Mouse (Mus musculus): ENCODE measurements around the gene Arl6ip4.

DNA sequence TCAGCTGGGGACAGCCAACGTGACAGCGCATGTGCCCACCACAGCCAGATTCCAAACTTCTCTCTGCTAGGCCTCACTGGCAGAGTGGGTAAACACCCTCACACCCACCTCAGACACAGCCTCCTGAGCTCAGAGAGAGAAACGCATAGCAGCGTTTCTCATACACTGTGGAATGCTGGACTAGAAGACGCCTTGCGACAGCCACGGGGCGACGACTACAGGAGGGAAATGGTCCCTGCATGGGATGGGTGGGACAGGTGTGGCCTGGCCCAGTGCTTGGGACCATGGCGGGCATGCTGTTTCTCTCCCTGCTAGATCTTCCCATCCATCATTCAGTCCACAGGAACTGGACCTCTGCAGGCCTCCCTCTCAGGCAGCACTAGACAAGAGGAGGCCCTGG lies 33.4 kb upstream of the Arl6ip4 start:
- TF ChIP-seq POLR2A (IDR thresholded peaks at IDR 0.05; ENCODE audit: extremely low read depth, insufficient read depth, low read length), result no peak
- no peak for TF ChIP-seq CTCF (IDR thresholded peaks at IDR 0.05; ENCODE audit: low read depth, low read length)

Measured in liver, adult 2 months (tissue).